Mouse (Mus musculus): ENCODE measurements at regions not wholly inside any gene's neighbourhood (a gene's known extent, or its start where the extent isn't known, plus 50 kb on each side); places are given as distances from the start of the nearest gene placed in this dataset.

DNA sequence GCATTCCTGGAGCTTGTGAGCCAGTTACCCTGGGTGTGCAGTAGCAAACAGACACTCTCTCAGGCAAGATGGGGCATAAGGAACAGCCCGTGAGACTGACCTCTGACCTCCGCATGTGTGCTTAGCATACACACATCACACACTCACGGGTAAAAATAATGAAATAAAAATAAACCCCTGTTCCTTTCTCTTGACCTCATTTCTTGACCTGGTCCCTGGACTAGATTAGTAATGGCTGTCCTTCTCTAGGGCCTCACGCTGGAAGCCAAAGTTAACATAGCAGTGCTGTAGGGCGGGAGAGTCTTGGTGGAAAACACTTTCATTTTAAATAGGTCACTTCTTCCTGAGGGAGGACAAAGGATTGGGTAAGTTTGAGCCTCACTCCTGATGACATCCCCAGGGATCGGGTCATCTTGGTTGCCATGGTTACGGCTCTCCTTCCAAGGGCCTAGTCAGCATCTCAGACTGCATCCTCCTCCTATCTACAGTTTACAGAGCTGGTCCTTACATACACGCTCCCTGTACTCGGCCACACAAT, 59.4 kb upstream of the Errfi1 start:
- TF ChIP-seq MYOD1 (IDR thresholded peaks at IDR 0.05; ENCODE audit: control insufficient read depth in 1 of 3, insufficient read length in 2 of 3, low read depth in 2 of 3) (no peak), MAX (IDR thresholded peaks at IDR 0.05; ENCODE audit: low read depth) (no peak), POLR2A (IDR thresholded peaks at IDR 0.05; ENCODE audit: insufficient read length, low read depth) (no peak), MYOG (IDR thresholded peaks at IDR 0.05; ENCODE audit: control insufficient read depth in 1 of 3, insufficient read depth in 1 of 3, insufficient read length in 2 of 3, low read depth in 2 of 3) (no peak), SRF (IDR thresholded peaks at IDR 0.05; ENCODE audit: control insufficient read depth, insufficient read length, low read depth) (no peak), POLR2AphosphoS2 (IDR thresholded peaks at IDR 0.05; ENCODE audit: insufficient read length, low read depth) (no peak)

All from myocyte (in vitro differentiated cells).